Mouse (Mus musculus) adrenal gland, adult 18-20 months (tissue): ENCODE results near the gene Metrn. TPM values are rescaled to one million over a fixed set of nuclear protein-coding genes. Genes with fewer than 3 reads are reported as not detected.

ENCODE experiments used
- DNase-seq, 2 experiments: peaks; one replicate each; pipeline ENCODE4 v3.0.0; 2021 to 2022; ENCODE audit warnings: low spot score in 2 of 2
- long read RNA-seq, 2 experiments: library from polyadenylated mRNA; stranded (forward); transcript quantifications; one replicate each; pipeline ENCODE4 v2.0.0; 2021
- total RNA-seq, 2 experiments: library from RNA; stranded (reverse); gene quantifications; 1 replicate in 1 of 2; 2 replicates in 1 of 2; pipeline ENCODE4 v1.2.3; 2021

The Metrn gene
- total RNA-seq: 10 to 100 TPM; 23.7 to 25.7 TPM
- long read RNA-seq, experiment 1, transcript Metrn-202 (4 exons, 2,751 nt): major isoform, 5 of 6 reads
- long read RNA-seq, experiment 1, partial matches to known transcripts: 0 of 6 reads
- long read RNA-seq, experiment 1, other reads (novel, unspliced or antisense): 0 of 6 reads
- long read RNA-seq, experiment 2, transcript Metrn-202 (4 exons, 2,751 nt): major isoform, 22 of 29 reads
- long read RNA-seq, experiment 2, partial matches to known transcripts: 0 of 29 reads
- long read RNA-seq, experiment 2, other reads (novel, unspliced or antisense): 6 of 29 reads

GRCm38 (mm10) chr17:25796951-25797369 lies at the start of gene Metrn:
Gene Metrn (minus strand): TSS chr17:25797136.
- peak; percentile 86 to 87 for DNase-seq

- DNase-seq: peak; percentile 90 to 91
These were observed 47.5 kb upstream of the Metrn start, which contains the start of gene Rhot2 for GRCm38 (mm10) chr17:25844396-25844901. Gene Rhot2 (minus strand): TSS chr17:25844851.

GRCm38 (mm10) chr17:25843636-25844395 lies 46.9 kb upstream of the Metrn start:
- no peak for DNase-seq

- no peak for DNase-seq
These were observed 46.2 kb upstream of the Metrn start for GRCm38 (mm10) chr17:25843122-25843521.

- DNase-seq: no peak
These were observed 45.6 kb upstream of the Metrn start for GRCm38 (mm10) chr17:25842509-25842908.

GRCm38 (mm10) chr17:25841117-25841880 lies 44.4 kb upstream of the Metrn start, which contains the start of gene Gm20683:
Gene Gm20683 (minus strand): TSS chr17:25841763.
- DNase-seq: no peak

- DNase-seq: no peak
These were observed 43.6 kb upstream of the Metrn start for GRCm38 (mm10) chr17:25840519-25840918.

GRCm38 (mm10) chr17:25839455-25840235 lies 42.7 kb upstream of the Metrn start:
- no peak for DNase-seq

- DNase-seq: no peak
These were observed 42.0 kb upstream of the Metrn start for GRCm38 (mm10) chr17:25838904-25839303.

GRCm38 (mm10) chr17:25837533-25837932 lies 40.6 kb upstream of the Metrn start:
- no peak for DNase-seq

- peak; percentile 68 to 77 for DNase-seq
These were observed 40.1 kb upstream of the Metrn start, which contains the start of gene Rhbdl1 for GRCm38 (mm10) chr17:25837076-25837410. Gene Rhbdl1 (minus strand): TSS chr17:25837295.

GRCm38 (mm10) chr17:25836397-25837075 lies 39.6 kb upstream of the Metrn start:
- no peak for DNase-seq

GRCm38 (mm10) chr17:25835816-25836215 lies 38.9 kb upstream of the Metrn start:
- no peak for DNase-seq

- no peak for DNase-seq
These were observed 38.4 kb upstream of the Metrn start for GRCm38 (mm10) chr17:25835301-25835700.

GRCm38 (mm10) chr17:25834595-25835222 lies 37.8 kb upstream of the Metrn start:
- no peak for DNase-seq

GRCm38 (mm10) chr17:25833961-25834594 lies 37.1 kb upstream of the Metrn start:
- DNase-seq: no peak

GRCm38 (mm10) chr17:25833291-25833663 lies 36.3 kb upstream of the Metrn start, which contains the start of gene Stub1:
Gene Stub1 (minus strand): TSS chr17:25833404.
- DNase-seq: peak; percentile 85 to 88

- DNase-seq: peak; percentile 99
These were observed 35.7 kb upstream of the Metrn start for GRCm38 (mm10) chr17:25832436-25833290.
